Mouse (Mus musculus): ENCODE results near the gene Ascc3.

DNA sequence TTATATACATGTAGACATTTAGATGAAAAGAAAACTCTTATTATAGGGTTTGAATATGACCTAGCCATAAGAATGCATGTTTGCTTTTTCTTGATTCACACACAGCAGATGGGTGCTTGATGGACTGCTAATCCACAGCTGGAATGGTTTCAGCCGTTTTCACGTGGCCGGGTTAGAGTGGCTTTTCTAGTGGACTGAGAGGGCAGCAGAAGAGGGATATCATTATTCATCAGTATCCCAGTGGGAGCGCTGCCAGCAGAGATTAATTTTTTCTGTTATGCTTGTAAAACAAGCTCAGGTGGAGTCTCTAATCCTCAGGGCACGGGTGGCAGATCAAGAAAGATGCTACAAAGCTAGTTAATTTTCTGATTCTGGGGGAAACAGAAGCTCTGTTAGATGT is 200.4 kb downstream of the Ascc3 start:
- no peak for TF ChIP-seq POLR2A (IDR thresholded peaks at IDR 0.05; ENCODE audit: low read depth, low read length)
- no peak for TF ChIP-seq CTCF (conservative IDR thresholded peaks at IDR 0.05 in 1 of 2, IDR thresholded peaks at IDR 0.05 in 1 of 2; ENCODE audit: low read depth in 2 of 2, low read length in 2 of 2)
- TF ChIP-seq E2F4 (IDR thresholded peaks at IDR 0.05; ENCODE audit: insufficient replicate concordance, low read depth, low read length) = no peak
- TF ChIP-seq CHD2 (IDR thresholded peaks at IDR 0.05; ENCODE audit: low read length) = no peak
- TF ChIP-seq MEF2A (IDR thresholded peaks at IDR 0.05; ENCODE audit: borderline replicate concordance, low read depth, low read length) = no peak

All from CH12.LX (cell line).